Mouse (Mus musculus) heart, embryonic 12.5 days (tissue): ENCODE data around the gene Plscr1. TPM values are rescaled to one million over a fixed set of nuclear protein-coding genes. Genes with fewer than 3 reads are reported as not detected.

ENCODE experiments used
- ATAC-seq: fragments of 200-750 bp; cut with Nextera tagmentation; 2 replicates; pipeline ENCODE4 v1.8.0; 2017; ENCODE audit warnings: moderate TSS enrichment, moderate library complexity; ENCODE audit not compliant: insufficient number of reproducible peaks, low FRiP score
- H3K27ac ChIP-seq: fragments of 300-500 bp; sonication (generic); 2 replicates; pipeline ENCODE4 v1.5.1; 2016; ENCODE audit warnings: mild to moderate bottlenecking, moderate library complexity; ENCODE audit not compliant: poor library complexity, severe bottlenecking
- H3K27me3 ChIP-seq: fragments of 300-500 bp; sonication (generic); replicated peaks from 2 replicates; pipeline ENCODE4 v1.6.1; 2016; ENCODE audit warnings: mild to moderate bottlenecking, moderate library complexity
- H3K36me3 ChIP-seq: fragments of 300-500 bp; sonication (generic); 2 replicates; pipeline ENCODE4 v1.6.1; 2016; ENCODE audit warnings: mild to moderate bottlenecking, moderate library complexity
- H3K4me1 ChIP-seq: fragments of 300-500 bp; sonication (generic); replicated peaks from 2 replicates; pipeline ENCODE4 v1.6.1; 2016; ENCODE audit warnings: mild to moderate bottlenecking
- H3K4me2 ChIP-seq: fragments of 300-500 bp; sonication (generic); 2 replicates; pipeline ENCODE4 v1.6.1; 2016; ENCODE audit warnings: mild to moderate bottlenecking, moderate library complexity
- H3K4me3 ChIP-seq: fragments of 300-500 bp; sonication (generic); 2 replicates; pipeline ENCODE4 v1.5.1; 2016; ENCODE audit warnings: mild to moderate bottlenecking
- H3K9ac ChIP-seq: fragments of 300-500 bp; sonication (generic); 2 replicates; pipeline ENCODE4 v1.6.1; 2016; ENCODE audit warnings: mild to moderate bottlenecking, moderate library complexity
- H3K9me3 ChIP-seq: fragments of 300-500 bp; sonication (generic); replicated peaks from 2 replicates; pipeline ENCODE4 v1.6.1; 2016; ENCODE audit warnings: mild to moderate bottlenecking, moderate library complexity
- WGBS: fragments of 180-500 bp; shearing (Covaris S2); methylation state at CpG from one replicate; pipeline ENCODE4 v1.1.7; 2016; 5-methylcytosine and 5-hydroxymethylcytosine counted together
- microRNA-seq: library from miRNA; unstranded; fragments of <30 nt; microRNA quantifications from one replicate; pipeline ENCODE4, GENCODE M21; 2017
- polyA plus RNA-seq: library from polyadenylated mRNA; unstranded; fragments of >200 nt; fragmentation: Nextera tagmentation; extraction: Ambion mirVana; gene quantifications from 2 replicates; pipeline ENCODE4 v1.2.1, GENCODE M21; 2016

Plscr1 gene
- polyA plus RNA-seq, 1 experiment from 2014 or later, result 41.0 TPM

DNA sequence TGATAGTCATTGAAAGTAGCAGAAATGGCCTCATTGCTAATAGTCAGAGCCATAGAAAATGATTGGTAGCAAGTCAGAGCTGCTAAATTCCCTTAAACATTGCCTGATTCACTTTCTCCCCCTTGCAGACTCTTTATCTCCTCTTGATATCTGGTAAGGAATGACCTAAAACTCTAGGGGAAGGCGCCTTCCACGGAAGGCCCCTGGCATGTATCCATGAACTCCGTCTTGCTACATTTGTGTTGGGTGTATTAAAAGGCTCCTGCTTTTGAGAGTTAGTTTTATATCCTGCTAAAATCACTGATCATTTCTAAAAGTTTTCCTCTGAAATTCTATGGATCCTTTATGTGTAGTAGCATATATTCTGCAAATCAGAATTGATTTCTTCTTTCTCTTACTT, 67.2 kb downstream of the Plscr1 start:
- 60% methylated on average over 3 of the region's 3 CpGs for WGBS
- H3K4me2 ChIP-seq, result no peak overlapping the region
- no peak overlapping the region for H3K27ac ChIP-seq
- no peak for ATAC-seq
- H3K27me3 ChIP-seq, result no peaks in the 10 kb centered on the region
- H3K4me1 ChIP-seq, result no peaks in the 10 kb centered on the region
- no peak overlapping the region for H3K9ac ChIP-seq
- no peaks in the 10 kb centered on the region for H3K9me3 ChIP-seq
- H3K36me3 ChIP-seq, result no peaks in the 10 kb centered on the region
- H3K4me3 ChIP-seq, result no peak overlapping the region

Small RNAs within 50 kb of the gene (microRNA-seq; reads per million reads assigned to microRNA genes)
- gene Mir6386, result not detected

Other genes with a start within 250 kb of the Plscr1 start
- gene Plscr5, start 56.8 kb upstream of the Plscr1 start, polyA plus RNA-seq, result not detected in 2 replicates
- gene Plscr2, start 25.9 kb downstream of the Plscr1 start, polyA plus RNA-seq, result 6.6 and 7.4 TPM in 2 replicates
- not detected in 2 replicates for gene 1700057G04Rik, start 59.6 kb downstream of the Plscr1 start, polyA plus RNA-seq
- 2.9 and 3.9 TPM in 2 replicates for gene Plscr4, start 207.6 kb downstream of the Plscr1 start, polyA plus RNA-seq